ENCODE assay signal across 14 mouse cellular contexts in genomic region chr4:152129395-152129930, GRCm38 (mm10). TPM values are rescaled to one million over a fixed set of nuclear protein-coding genes. Genes with fewer than 3 reads are reported as not detected.
DNase-seq lines count a peak whose midpoint lies in the region; ATAC-seq lines count a peak whose summit lies in the region.
"Had no signal": no experiment of that assay in that cellular context is flagged by ENCODE, and none has a peak within 500 bp of the region (broad histone marks: within the 10 kb centered on the region; RNA-seq: fewer than 3 reads in every experiment).

No protein-coding gene starts in this region.

- peaks cover 100% of the 10 kb centered on the region for H3K27me3 ChIP-seq in kidney, embryonic 15.5 days
- peaks cover 100% of the 10 kb centered on the region for H3K27me3 ChIP-seq in limb, embryonic 10.5 days (ENCODE audit: low read depth, poor library complexity, severe bottlenecking)

- 28% methylated on average over 13 of the region's 13 CpGs for WGBS in kidney, embryonic 15.5 days
- WGBS in limb, embryonic 10.5 days, result 22% methylated on average over 13 of the region's 13 CpGs

- peaks cover 3% of the 10 kb centered on the region; the same call in 1 of the 2 replicates for H3K36me3 ChIP-seq in kidney, embryonic 15.5 days
- H3K36me3 ChIP-seq in limb, embryonic 10.5 days, result no peaks in the 10 kb centered on the region
- H3K36me3 ChIP-seq: heart, embryonic 15.5 days; hindbrain, embryonic 15.5 days; limb, embryonic 15.5 days had no signal

- H3K9me3 ChIP-seq in kidney, embryonic 15.5 days (replicated peaks), result no peaks in the 10 kb centered on the region
- no peaks in the 10 kb centered on the region for H3K9me3 ChIP-seq in limb, embryonic 10.5 days (replicated peaks)
- H3K9me3 ChIP-seq: heart, embryonic 15.5 days; hindbrain, embryonic 15.5 days; limb, embryonic 15.5 days had no signal

- H3K4me2 ChIP-seq in kidney, embryonic 15.5 days, result peak overlapping the region; percentile 87
- H3K4me2 ChIP-seq: heart, embryonic 15.5 days; hindbrain, embryonic 15.5 days had no signal

- H3K9ac ChIP-seq in kidney, embryonic 15.5 days, result no peak overlapping the region
- H3K9ac ChIP-seq: heart, embryonic 15.5 days; hindbrain, embryonic 15.5 days; limb, embryonic 15.5 days had no signal

- ATAC-seq in kidney, embryonic 15.5 days (replicated peaks; ENCODE audit: low FRiP score), result no peak
- ATAC-seq: Patski had no signal

- peak overlapping the region; percentile 95; the same call in 1 of the 2 replicates for H3K27ac ChIP-seq in kidney, embryonic 15.5 days
- no peak overlapping the region for H3K27ac ChIP-seq in limb, embryonic 10.5 days
- H3K27ac ChIP-seq: heart, embryonic 15.5 days; hindbrain, embryonic 15.5 days; limb, embryonic 15.5 days had no signal

- no peak for DNase-seq in kidney, postnatal 10 days
- peak; percentile 54 for DNase-seq in retina, postnatal 1 day
- no peak for DNase-seq in retina, embryonic 14.5 days (ENCODE audit: low spot score)
- DNase-seq in limb, embryonic 10.5 days (ENCODE audit: low spot score), result no peak
- peak; percentile 53 for DNase-seq in yolk sac, embryonic 10.5 days (ENCODE audit: low spot score)
- no peak for DNase-seq in Muller cell, postnatal 12 days (ENCODE audit: inconsistent ontology term)
- DNase-seq: cerebellum, adult 11 months; gastrocnemius, postnatal 36 days; thymus, postnatal 25 days had no signal

- peaks cover 85% of the 10 kb centered on the region for H3K4me1 ChIP-seq in kidney, embryonic 15.5 days
- peaks cover 68% of the 10 kb centered on the region for H3K4me1 ChIP-seq in limb, embryonic 10.5 days

- H3K4me3 ChIP-seq in kidney, embryonic 15.5 days (replicated peaks), result peak overlapping the region; percentile 50
- peak overlapping the region; percentile 0; the same call in 1 of the 2 replicates for H3K4me3 ChIP-seq in limb, embryonic 10.5 days
- H3K4me3 ChIP-seq: hindbrain, embryonic 15.5 days had no signal

RNA-seq across cellular contexts. Expression of gene Tnfrsf25, which starts 13.7 kb away (rescaled TPM):
- 1.5 and 2.4 TPM in 2 replicates for polyA plus RNA-seq in kidney, embryonic 15.5 days (2015; fragmentation: Nextera tagmentation; extraction: Ambion mirVana)
- 0.67 and 0.75 TPM in 2 replicates for polyA plus RNA-seq in limb, embryonic 10.5 days (2016; fragmentation: Nextera tagmentation; extraction: Ambion mirVana)

RNA-seq across cellular contexts. Expression of gene Espn, which starts 22.7 kb away (rescaled TPM):
- 25.5 and 28.1 TPM in 2 replicates for polyA plus RNA-seq in kidney, embryonic 15.5 days (2015; fragmentation: Nextera tagmentation; extraction: Ambion mirVana)
- 2.9 and 3.2 TPM in 2 replicates for polyA plus RNA-seq in limb, embryonic 10.5 days (2016; fragmentation: Nextera tagmentation; extraction: Ambion mirVana)

RNA-seq across cellular contexts. Expression of gene Hes2, which starts 29.2 kb away (rescaled TPM):
- 0.08 and 0.17 TPM in 2 replicates for polyA plus RNA-seq in kidney, embryonic 15.5 days (2015; fragmentation: Nextera tagmentation; extraction: Ambion mirVana)
- polyA plus RNA-seq in limb, embryonic 10.5 days (2016; fragmentation: Nextera tagmentation; extraction: Ambion mirVana), result not detected in 2 replicates
- polyA plus RNA-seq: hindbrain, embryonic 15.5 days; Patski had no signal

RNA-seq across cellular contexts. Expression of gene Acot7, which starts 48.5 kb away (rescaled TPM):
- 65.6 and 71.7 TPM in 2 replicates for polyA plus RNA-seq in kidney, embryonic 15.5 days (2015; fragmentation: Nextera tagmentation; extraction: Ambion mirVana)
- 34.8 and 36.7 TPM in 2 replicates for polyA plus RNA-seq in limb, embryonic 10.5 days (2016; fragmentation: Nextera tagmentation; extraction: Ambion mirVana)

RNA-seq across cellular contexts. Expression of gene Plekhg5, which starts 57.2 kb away (rescaled TPM):
- 19.8 and 20.9 TPM in 2 replicates for polyA plus RNA-seq in kidney, embryonic 15.5 days (2015; fragmentation: Nextera tagmentation; extraction: Ambion mirVana)
- polyA plus RNA-seq in limb, embryonic 10.5 days (2016; fragmentation: Nextera tagmentation; extraction: Ambion mirVana), result 9.5 and 13.3 TPM in 2 replicates

Comparison
In these comparisons a context has a peak if more than half of its experiments do, and no peak if none do; other contexts are left out.
1. DNase-seq: peak in retina, postnatal 1 day (single experiment) and yolk sac, embryonic 10.5 days (single experiment); none in kidney, postnatal 10 days (single experiment), retina, embryonic 14.5 days (single experiment), limb, embryonic 10.5 days (single experiment) and Muller cell, postnatal 12 days (single experiment).